Mouse (Mus musculus): Measurements from ENCODE around the gene 9530077C05Rik.
A peak's percentile ranks its signal among the peaks of the same experiment; 100 is the strongest.

DNA sequence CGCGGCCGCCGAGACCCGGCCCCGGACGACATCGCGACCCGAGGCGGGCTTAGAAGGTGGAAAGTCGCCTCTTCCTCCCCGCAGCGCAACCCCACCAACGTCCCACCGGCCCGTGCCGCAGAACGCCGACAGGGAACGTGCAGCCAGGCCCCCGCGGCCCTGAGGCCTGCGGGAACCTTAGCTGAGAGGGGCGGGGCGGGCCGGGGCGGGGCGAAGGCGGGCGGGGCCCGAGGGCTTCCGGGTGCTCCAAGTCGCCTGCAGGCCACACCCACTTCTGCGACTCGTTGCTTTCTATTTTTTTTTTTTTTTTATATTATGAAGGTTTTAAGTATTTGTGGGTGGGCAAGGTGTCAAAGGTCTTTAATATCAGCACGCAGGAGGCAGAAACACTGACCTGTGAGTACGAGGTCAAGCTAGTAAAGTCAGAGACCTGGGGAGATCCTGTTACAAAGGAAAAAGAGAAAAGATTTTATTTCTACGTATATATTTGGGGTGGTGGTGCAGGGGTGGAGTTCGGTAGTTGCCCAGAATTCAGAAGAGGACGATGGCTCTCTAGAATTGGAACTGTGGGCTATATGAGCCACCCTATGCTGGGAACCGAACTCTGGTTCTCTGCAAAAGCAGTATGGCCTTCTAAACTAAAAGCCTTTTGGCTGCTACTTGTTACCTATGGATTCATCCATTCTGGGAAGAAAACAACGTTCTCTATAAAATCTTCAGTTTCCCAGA lies 57.0 kb downstream of the 9530077C05Rik start:
- no peak for TF ChIP-seq CTCF (IDR thresholded peaks at IDR 0.05; ENCODE audit: insufficient read depth, low read depth, low read length)
- TF ChIP-seq POLR2A (IDR thresholded peaks at IDR 0.05; ENCODE audit: insufficient read depth, low read depth, low read length): peak; percentile 81
